Mouse (Mus musculus) layer of hippocampus, adult 9-11 months (tissue): ENCODE measurements around the gene Nanos2.

Source experiments
- DNase-seq: peaks from one replicate; pipeline ENCODE4 v3.0.0; 2022

The Nanos2 gene

DNA sequence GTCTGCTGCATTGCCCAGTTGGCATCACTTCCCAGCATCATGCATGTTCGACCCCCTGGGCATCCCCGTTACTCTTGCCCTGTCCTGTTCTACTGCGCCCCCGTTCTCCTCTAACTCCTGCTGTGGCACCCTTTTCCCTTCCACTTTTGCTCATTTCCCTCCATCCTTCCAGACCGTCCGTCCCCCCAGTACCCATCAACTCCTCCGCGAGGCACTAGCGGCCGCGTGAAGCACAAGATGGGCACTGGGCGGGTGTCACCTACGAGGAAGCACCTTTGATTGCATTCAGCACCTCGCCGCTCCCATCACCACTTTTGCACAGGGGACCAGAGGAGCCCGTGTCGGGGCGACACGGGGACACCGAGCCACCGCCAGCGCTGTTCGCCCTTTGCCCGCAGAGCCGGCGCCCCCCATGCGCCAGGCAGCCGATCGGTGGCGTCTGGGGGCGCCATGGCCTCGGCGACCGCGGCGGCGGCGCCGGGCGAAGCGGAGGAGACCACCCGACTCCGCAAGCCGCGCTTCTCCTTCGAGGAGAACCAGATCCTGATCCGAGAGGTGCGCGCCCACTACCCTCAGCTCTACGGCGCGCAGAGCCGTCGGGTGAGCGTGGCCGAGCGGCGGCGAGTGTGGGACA is 4.6 kb downstream of the Nanos2 start:
- peak; percentile 37 for DNase-seq

DNA sequence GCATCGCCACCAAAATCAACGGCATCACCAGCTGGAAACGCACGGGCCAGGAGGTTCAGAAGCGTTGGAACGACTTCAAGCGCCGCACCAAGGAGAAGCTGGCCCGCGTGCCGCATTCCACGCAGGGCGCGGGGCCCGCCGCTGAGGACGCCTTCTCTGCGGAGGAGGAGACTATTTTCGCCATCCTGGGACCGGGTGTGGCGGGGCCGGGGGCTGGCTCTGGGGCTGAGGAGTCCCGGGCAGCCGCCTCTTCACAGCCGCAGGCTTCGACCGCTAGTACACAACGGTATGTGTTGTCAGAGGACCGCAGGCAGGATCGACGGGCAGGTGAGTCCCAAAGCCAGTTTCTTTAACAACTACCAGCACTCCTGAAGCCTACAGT is 5.1 kb downstream of the Nanos2 start:
- no peak for DNase-seq

DNA sequence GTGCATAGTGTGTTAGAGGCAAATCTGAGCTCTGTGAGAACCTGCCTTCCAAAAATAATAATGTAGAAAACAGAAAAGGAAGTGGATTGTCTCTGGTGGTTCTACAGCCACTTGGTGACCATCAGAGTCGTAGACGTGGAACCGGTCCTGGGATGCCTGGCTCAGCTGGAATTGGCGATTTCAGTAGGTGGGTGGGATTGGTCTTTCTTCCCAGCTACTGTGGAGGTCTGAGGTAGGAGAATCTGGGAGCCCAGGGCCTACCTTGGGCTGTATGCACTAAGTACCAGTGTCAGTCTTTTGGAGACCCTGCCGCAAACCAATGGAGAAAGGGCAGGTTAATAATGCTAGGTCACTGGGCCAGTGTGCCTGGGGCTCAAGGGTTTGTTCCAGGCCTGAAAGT is 5.8 kb downstream of the Nanos2 start:
- no peak for DNase-seq

DNA sequence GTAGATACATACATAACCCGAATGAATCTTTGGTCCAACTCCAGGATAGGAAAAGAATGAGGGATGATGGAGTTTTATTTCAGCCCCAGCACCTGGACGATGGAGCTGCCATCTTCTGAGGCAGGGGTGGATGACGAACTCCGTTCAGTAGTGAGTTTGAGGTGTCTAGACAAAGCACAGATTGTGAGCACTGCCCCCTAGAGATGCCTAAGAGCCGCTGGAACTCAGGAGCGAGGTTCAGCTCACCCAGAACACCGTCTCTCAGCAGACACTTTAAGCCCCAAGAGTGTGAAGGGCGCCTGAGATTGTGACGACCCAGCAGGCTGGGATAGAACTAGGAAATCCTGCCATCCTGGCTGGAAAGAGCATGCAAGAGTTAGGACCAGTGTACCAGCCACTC is 11.6 kb downstream of the Nanos2 start:
- no peak for DNase-seq

DNA sequence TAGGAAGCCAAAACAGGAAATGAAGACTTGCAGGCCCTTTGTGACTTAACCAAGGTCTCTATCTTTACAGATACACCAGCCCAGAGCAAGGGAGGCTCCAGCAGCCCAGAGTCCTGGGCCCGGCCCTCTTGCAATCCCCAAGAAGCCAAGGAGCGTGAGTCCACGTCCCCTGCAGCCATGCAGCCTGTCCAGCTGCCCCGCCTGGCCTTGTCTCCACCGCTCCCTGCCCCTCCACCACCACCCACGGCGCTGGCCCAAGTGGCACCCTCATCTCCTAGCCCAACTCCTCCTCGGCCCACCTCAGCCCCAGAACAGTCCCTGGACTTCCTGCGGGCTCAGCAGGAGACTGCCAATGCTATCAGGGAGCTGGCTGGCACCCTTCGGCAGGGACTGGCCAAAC is 13.2 kb downstream of the Nanos2 start:
- DNase-seq, result no peak

DNA sequence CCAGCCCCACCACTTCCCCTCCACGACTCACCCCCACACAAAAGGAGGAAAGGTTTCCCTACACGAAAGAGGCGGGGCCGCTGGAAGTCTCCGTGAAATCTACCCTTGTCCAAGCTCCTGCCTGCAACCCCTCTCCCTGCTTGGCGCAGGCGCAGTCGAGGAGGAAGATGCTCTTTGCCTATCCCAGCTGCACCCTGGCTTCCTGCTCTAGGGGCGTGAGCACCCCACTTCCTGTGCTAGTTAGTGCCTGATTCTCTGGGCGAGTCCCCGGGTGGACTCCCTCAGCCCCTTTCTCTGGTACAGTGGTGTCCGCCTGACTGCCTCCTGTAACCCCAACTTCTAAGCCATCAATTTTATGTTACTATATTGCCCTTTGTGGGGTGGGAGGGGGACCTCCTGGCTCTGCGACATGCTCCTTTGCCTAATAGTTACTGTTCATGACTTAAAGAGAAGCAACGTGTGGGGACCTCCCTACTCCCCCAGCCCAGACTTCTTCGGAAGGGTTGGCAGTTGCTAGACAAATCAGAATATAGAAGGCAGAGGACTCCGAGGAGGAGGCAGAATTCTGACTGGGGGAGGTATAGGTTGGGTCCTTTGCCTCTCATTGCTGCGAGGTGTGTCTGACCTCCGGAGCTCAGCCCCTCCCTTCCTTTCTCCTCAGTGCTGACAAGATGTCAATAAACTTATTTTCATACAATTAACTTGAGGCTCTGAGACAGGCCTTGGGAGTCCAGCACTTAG is 14.0 kb downstream of the Nanos2 start:
- peak; percentile 70 for DNase-seq

DNA sequence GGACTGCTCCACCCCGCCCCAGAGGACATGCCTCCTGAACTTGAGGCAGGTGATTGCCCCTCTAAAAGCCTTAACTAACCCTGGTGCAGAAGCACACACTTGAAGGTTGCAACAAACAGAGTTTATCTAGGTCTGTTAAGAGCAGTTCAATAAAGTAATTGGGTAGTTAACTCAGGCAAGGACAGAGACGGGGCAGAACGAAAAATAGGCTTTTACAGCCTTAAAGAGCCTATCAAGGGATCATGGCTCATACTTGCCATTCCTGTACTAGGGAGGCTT is 14.5 kb downstream of the Nanos2 start:
- DNase-seq, result no peak

DNA sequence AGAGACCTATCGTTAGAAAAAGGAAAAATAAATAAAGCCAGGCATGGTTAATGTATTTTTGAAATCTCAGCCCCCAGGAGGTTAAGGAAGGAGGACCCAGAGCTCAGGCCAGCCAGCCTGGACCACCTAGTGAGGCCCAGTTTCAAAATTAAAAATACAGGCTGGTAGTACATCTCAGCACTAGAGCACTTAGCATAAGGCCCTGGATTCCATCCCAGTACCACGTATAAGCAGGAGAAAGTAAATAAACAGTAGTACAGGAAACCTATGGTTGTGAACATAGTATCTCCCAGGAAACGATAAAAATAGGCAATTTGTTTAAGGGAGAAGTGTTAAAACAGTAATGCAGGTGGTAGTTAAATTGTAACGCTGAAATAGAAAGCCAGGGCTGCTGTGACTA is 14.9 kb downstream of the Nanos2 start:
- no peak for DNase-seq

DNA sequence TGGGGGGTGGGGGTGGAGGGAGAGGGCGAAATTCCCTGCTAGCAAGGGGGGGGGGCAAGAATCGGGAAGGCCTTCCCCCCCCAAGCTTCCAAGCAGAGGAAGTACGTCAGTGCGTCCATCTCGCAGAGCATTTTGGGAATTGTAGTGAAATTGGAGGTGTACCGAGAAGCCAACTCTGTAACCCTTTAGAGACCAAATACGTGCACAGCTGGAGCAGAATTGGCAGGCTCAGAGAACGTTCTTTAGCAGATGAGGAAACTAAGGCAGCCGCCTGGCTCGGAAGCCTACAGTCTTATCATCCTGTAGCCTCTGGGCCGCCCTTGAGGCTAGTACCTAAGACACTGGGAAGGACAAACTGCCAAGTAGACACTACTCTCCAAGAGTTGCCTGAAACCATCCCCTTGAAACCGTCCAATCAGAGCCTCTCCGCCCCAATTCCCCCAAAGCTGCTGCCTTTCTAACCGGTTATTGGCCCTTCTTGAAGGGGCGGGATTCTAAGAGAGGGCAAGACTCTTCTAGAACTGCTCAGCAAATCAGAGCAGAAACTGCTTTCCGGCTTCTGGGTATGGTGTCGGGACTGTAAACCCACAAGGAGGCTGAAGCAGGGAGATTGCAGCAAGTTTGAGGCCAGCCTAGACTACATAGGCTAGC is 15.8 kb downstream of the Nanos2 start:
- peak; percentile 83 for DNase-seq

DNA sequence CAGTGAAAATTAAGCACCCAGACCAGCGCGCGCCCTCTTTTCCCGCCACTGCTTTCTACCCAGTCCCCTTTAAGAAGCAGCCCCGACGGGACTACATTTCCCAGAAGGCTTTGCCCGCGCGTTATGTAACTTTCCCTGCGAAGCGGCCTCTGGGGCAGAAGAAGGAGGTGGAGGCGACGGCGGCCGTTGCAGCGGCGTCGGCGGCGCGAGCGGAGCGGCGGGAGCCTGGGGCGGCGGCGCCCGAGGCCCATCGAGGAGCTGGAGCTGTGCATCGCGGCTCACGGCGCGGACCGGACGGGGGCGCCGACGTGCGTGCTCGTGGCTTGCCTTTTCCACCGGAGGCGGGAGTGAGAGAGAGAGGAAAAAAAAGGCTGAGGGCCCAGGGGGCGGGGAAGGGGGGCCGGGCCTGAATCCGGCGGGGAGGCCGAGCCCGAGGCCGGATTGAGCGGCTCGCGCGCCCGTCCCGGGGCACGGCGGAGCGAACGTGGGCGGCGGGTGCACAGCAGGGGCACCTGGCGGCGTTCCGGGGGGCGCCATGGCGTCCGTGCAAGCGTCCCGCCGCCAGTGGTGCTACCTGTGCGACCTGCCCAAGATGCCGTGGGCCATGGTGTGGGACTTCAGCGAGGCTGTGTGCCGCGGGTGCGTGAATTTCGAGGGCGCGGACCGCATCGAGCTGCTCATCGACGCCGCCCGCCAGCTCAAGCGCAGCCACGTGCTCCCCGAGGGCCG is 16.9 kb downstream of the Nanos2 start, which contains the start of gene Irf2bp1:
Gene Irf2bp1, plus strand, starts transcription at position 143 of the 729 bp plus-strand sequence.
- peak; percentile 94 for DNase-seq

DNA sequence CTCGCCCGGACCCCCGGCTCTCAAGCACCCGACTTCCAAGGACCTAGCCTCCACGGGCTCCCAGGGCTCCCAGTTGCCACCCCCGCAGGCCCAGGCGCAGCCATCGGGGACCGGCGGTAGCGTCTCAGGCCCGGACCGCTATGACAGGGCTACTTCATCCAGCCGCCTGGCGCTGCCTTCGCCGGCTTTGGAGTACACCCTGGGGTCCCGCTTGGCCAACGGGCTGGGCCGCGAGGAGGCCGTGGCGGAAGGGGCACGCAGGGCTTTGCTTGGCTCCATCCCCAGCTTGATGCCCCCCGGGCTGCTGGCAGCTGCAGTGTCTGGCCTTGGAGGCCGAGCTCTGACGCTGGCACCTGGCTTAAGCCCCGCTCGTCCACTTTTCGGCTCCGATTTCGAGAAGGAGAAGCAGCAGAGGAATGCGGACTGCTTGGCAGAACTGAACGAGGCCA is 17.5 kb downstream of the Nanos2 start:
- DNase-seq, result no peak

DNA sequence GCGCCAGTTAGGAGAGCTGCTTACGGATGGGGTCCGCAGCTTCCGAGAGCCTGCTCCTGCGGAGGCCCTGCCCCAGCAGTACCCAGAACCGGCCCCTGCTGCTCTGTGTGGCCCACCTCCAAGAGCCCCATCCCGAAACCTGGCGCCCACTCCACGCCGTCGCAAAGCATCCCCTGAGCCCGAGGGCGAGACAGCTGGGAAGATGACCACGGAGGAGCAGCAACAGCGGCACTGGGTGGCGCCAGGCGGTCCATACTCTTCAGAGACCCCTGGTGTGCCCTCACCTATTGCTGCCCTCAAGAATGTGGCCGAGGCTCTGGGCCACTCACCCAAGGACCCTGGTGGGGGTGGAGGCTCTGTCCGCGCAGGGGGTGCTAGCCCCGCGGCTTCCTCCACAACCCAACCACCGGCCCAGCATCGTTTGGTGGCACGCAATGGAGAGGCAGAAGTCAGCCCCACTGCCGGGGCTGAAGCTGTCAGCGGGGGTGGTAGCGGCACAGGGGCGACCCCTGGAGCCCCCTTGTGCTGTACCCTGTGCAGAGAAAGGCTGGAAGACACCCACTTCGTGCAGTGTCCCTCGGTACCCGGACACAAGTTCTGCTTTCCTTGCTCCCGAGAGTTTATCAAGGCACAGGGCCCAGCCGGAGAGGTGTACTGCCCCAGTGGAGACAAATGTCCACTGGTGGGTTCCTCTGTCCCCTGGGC is 18.4 kb downstream of the Nanos2 start:
- DNase-seq, result no peak

DNA sequence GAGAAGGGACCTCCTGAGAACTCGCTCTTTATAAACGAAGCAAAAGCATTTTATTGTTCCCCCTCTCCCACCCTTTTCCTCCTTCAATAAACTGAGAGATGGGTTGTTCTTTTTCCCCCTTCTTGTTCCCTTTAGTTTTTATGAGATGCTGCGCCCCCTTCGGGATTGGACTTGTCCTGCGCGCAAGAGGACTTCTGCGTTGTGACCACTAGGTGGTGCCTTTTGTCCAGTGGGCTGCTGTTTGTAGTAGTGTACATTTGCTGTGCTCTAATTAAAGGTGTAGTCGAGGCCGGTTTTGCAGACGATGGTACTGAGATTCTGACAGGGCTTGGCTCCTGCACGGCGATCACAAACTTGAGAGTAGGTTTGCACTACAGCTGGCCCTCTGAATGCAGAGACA is 19.3 kb downstream of the Nanos2 start:
- DNase-seq, result peak; percentile 85

DNA sequence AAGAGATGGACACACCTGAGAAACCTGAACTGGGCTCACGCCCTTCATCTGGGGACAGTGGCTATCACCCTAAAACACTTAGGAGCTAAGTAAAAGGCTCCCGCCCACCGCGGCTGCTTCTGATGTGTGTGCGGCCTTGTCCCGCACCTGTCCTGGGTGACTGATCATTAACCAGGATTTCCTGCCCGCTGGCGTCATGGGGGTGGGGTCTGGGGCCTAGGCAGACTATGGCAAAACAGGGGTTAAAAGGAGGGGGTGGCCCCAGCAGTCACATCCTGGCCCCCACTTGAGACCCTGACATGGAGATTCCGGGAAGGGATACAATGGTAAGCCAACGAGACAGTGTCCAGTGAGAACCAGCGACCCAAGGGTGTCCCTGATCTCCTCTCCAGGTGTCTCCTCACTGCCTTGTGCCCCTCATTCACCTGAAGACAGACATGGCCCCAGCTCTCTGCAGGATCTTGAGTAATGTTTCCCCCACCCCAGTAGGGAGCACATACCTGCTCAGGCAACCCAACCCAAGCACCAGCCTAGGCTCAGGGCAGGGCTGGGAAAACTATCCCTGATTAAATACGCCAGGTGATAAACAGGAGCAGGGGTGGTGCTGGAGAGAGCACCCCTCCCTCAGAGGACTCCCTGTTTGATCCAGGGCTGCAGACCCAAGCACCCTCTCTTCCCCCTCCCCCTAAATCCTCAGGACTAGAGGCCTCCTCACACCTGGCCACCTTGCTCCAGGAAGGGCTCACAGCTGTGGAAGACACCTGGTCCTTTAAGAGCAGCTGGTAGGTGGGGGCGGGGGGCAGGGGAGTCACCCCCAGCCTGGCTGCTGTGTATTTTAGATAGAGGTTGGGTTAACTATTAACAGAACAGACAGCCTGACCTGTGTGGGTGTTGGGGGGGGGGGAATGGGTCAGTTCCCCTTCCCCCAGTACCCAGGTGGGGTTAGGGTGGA is 20.1 kb downstream of the Nanos2 start:
- no peak for DNase-seq

DNA sequence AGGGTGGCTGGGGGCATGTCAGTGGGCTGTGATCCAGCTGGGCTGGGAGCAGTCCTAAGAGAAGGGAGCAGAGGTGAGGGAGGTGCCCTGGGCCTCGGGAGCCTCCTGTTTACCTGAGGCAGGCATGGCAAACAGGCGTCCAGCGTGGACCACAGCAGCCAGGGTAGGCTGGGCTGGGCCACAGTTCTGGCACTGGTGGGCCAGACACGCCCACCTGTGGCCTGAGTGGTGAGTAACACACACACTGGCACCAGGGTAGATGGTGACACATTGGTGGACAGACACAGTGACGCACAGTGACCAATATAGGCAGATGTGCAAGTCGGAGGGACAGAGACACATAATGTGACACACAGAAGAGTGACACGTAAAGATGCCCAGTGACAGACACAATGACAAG is 23.4 kb downstream of the Nanos2 start:
- DNase-seq, result no peak

DNA sequence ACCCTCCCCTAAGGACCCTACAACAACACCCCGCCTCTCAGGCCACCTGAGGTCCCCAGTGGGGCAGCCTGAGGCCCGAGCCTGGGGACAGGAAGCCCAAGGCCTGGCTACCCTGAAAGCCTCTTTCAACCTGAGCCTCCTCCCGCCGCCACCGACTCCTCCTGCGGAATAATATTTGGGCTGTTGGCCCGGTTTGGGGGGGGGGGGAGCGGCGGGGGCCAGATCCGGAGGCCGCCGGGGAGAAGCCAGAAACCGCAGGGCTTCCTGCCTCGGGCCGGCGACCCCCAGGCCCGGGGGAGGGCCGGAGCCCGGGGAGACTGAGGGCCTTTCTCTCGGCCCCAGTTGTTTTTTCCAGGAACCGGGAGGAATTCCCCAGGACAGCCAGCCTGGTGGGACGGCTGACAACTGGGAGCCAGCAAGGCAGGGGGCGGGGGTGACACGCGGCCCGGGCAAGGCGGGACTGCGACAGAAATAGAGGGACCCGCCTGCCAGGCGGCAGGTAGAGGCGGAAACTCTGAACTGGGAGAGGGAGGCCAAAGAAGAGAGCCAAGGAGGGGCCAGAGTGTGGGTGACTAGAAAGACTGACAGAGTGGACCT is 24.9 kb downstream of the Nanos2 start:
- DNase-seq, result no peak

DNA sequence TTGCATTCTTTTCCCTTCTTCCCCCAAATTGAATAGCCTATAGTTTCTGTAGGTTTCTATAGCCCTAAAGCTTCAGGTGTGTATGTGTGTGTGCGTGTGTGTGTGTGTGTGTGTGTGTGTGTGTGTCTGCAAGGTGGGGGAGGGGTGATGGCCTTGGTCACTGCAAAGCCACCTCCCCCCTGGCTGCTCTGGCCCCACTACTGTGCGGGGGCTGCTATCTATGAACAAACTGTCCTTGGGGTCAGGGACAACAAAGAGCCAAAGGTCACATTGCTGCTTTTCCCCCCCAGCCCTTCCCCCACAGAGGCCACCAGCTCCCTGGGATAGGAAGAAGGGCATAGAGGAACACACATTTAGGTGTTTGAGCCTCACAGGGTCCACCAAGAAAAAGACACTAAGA is 25.7 kb downstream of the Nanos2 start:
- DNase-seq, result no peak

DNA sequence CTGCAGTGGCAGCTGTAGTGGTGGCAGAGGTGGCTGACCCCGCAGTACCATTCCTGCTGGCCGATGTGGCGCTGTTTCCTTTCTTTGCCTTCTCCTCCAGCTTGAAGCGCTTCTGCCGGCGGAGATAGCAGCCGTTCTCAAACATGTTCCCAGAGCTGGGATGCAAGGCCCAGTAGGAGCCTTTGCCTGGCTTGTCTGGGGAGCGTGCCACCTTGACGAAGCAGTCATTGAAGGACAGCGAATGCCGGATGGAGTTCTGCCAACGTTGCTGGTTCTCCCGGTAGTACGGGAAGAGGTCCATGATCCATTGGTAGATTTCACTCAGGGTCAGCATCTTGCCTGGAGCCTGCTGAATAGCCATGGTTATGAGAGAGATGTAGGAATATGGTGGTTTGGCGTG is 27.3 kb downstream of the Nanos2 start:
- no peak for DNase-seq

DNA sequence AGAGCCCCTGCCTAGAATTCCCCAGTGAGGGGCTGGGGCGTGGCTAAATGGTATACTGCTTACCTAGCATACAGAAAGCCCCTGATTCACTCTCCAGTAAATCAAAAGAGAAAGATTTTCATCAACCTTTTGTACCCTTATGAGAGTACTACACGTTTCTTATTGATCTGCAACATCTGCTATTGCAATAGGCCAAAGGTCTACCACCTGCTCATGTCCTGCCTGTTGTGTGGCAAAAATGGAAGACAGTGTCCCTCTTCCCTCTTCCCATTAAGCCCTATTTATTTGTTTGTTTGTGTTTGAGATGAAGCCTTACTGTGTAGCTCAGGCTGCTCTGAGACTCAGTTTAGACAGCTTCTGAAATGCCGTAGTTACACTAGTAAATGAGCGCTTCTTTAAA is 28.8 kb downstream of the Nanos2 start:
- no peak for DNase-seq

DNA sequence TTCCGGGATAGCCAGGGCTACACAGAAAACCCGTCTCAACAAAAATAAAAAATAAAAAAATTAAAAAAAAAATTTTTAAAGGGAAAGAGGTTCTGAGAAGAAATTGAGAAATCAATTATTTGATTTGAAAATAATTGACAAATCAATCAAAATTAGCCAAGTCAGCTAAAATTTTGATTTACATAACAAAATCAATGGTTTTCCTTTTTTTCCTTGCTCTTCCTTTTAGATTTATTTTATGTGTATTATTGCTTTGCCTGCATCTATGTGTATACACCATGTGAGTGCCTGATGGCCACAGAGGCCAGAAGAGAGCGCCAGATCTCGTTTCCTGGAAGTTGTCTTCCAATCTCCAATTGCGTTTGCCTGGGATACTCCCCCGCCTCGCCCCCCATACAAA is 30.7 kb downstream of the Nanos2 start:
- no peak for DNase-seq

DNA sequence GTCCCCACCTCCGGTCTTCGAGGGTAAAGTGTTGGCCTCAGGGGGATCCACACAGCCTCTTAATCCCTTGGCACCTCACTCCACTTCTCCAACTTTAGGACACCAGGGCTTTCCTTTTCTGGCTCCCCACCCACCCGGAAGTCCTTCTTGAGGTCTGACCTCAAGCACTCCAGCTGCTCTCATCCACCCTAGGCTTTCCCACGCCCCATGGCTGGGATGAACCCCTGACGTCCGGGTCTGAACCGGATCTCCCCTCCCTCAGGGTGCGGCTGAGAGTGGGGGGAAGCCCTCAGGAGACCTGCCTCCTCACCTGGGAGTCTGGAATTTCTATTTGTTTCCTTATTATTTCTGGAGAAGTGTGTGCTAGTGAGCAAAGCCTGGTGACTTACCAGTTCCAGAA is 33.8 kb downstream of the Nanos2 start:
- DNase-seq, result no peak
